Mouse (Mus musculus): ENCODE data around the gene Heatr5b. TPM values are rescaled to one million over a fixed set of nuclear protein-coding genes. Genes with fewer than 3 reads are reported as not detected.
A peak's percentile ranks its signal among the peaks of the same experiment; 100 is the strongest.

Heatr5b gene
- total RNA-seq, 2 experiments from 2014 or later, result 37.3 to 38.3 TPM

DNA sequence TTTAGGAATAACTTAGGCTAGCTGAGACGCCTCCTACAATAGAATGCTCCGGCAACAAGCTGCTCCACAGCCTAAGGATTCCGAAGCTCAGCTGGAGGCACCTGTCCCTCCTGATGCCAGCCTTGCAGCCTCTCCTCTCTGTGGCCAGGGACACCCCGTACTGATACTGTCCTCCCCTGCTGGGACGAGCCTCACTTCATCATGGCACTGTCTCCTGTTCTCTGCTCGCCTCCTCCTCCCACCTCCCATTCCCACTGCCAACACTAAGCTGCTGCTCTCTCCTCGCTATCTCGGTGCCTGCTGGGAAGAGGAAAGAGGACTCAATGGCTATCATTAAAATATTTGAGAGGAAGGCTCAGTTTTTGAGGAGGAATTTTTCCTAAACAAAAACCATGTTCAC, 67.6 kb downstream of the Heatr5b start:
- DNase-seq, result no peak

DNA sequence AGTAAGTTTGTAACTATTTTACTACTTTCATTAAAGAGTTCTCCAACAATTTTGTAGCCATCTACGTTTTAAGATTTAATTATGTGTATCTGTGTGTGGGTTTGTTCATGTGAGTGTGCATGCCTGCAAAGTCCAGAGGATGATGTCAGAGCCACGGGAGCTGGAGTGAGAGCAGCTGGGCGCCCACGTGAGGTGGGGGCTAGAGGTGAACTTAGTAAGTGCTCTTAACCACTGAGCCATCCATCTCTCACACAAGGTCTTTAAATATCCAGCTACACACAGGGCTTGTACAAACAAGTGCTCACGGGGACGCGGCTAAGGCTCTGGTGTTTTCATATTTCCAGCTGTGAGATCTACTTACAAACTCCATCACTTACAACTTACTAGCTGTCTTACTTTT, 69.1 kb downstream of the Heatr5b start:
- no peak for DNase-seq

DNA sequence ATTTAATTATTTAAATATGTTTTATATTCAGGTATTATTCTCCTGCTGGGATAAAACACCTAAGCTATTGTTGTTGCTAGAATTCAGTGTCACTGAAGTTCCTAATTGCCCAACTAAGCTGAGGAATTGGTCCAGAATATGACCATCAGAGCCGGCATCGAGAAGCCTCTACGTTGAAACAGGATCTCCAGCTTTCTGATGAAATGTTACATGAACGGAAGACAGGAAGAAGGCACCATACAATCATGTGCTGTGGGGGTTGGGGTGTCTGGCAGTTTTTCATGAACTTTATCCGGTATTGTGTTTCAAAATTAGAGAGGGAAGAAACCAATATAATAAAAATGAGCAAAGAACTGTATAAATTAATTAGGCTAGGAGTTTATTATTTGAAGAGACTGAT, 71.9 kb downstream of the Heatr5b start:
- DNase-seq, result no peak

DNA sequence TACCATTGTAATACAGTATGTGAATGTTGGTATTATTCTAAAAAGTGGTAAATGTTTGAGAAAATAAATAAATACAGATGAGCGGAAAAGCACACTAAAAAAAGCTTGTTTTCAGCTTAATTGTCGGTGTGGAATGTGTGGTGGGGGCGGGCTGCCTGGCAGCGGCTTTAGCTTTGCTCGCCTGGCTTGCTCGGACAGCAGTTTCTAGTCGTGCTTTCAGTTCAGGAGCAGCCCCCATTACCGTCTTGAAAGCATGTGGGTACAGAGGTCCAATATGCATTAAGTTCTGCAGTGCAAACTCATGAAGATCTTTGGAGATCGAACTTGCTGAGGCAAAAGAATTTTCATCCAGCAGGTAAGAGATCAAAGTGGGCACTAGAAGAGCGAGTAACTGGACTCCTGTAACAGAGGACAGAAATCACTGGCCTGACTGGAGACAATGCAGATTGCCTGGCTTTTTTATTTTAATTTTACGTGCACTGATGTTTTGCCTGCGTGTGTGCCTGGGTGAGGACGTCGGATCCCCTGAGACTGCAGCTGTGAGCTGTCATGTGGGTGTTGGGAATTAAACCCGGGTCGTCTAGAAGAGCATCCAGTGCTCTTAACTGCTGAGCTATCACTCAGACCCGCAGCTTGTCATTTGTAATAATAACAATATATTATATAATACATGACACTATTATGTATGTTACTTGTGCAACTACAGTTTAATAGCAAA, 82.1 kb downstream of the Heatr5b start:
- no peak for DNase-seq

DNA sequence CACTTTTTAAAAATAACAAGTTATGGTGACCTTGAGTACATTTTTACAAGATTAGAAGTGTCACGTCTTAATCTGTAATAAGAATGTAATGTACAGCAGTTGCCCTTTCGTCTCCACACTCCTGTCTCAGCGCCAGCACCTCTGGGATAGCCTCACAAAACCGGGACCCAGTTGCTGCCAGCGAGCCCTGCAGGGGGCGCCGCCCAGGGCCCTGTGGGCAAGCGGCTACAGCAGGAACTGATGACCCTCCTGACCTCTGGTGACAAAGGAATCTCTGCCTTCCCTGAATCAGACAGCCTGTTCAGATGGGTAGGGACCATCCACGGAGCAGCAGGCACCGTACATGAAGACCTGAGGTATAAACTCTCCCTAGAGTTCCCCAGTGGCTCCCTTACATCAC, 83.1 kb downstream of the Heatr5b start:
- no peak for DNase-seq

DNA sequence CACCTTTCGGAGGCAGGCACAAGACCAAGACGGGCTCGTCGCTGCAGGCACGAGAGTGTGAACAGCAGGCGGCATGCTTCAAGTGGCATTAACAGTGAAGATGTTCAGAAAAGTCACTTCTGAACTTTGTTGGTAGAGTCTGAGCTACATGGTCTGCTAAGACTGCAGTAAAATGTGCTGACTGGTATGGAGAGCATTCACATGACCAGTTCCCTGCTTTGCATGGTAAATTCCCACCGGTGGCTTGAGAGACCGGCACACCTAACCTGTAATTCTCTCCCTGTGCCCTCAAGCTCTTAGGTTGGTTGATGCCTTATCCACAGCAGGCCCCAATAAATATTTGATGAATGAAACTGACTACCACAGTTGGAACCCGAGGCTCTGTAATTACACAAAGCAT, 86.7 kb downstream of the Heatr5b start:
- no peak for DNase-seq

DNA sequence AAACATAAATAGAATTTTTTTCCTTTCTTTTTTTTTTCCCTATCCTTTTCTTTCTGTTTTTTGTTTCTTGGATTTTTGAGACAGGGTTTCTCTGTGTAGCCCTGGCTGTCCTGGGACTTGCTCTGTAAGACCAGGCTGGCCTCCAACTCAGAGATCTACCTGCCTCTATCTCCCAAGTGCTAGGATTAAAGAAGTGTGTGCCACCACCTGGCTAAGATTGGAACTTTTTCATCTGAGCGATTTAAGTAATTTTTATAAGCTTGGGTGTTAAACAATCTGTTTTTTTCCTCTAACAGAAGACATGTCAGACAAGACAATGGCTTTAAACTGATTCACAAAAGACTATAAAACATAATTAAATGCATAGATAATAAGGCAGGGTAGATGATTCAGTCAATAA, 96.7 kb downstream of the Heatr5b start:
- DNase-seq, result no peak

DNA sequence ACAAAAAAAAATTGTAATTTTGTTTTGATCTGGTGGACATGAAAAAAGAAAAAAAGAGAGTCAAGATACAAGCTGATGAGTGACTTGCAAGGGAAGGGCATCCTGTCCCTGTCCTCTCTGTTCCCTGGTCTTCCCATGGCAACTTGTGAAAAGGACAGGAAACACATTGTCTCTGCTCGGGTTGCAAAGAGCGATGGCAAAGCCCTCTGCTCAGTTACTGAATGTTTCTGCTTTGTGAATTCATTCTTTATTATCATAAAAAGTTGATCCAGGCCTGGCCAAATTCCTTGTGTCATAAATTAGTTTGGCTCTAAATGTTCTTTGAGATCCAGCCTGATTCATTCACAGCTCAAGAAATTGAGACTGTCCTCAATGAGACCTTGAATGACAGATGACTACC, 97.4 kb downstream of the Heatr5b start:
- no peak for DNase-seq

DNA sequence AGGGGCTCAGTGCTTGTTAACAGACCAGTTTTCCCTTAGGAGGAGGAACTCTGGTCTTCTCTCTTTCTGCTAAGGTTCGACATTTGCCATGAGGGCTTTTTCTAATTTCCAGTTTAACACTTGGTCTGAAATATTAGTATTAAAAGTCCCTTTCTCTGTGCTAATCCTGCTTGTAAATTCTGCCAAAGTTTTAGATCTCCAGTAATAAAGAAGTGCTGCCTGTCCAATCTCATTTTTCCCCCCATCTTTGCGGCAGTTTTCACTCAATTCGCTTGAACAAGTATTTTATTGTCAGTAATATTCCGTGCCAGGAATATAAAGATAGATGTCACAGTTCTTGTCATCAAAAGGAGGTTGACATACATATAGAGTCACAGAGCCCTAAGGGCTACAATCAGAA, 98.1 kb downstream of the Heatr5b start, which contains the start of gene Strn:
Gene Strn, minus strand, starts transcription at position 101 of the 400 bp plus-strand sequence.
- DNase-seq, result no peak

DNA sequence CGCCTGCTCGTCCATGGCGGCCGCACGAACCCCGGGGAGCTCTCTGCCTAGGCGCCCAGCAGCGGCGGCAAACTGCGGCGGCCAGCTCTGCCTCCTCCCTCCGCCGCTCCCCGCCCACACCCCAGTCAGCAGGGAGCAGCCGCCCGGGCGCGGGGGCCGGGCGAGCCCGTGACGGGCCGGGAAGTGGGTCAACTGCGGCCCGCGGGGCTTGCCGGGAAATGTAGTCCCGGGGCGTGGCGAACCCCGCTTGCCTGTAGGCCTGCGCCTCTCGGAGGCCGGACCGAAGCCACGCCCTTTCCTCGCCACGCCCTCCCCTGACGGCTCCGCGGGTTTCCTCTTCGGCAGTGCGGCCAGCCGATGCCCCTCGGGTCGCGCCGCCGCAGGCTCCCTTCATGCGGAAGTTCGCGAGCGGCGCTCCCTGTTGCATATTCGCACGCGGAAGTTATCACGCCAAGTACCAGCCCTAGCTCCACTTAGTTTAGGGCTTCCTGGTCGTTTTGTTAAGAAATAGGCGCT, 98.6 kb downstream of the Heatr5b start:
- DNase-seq, result peak; percentile 100

DNA sequence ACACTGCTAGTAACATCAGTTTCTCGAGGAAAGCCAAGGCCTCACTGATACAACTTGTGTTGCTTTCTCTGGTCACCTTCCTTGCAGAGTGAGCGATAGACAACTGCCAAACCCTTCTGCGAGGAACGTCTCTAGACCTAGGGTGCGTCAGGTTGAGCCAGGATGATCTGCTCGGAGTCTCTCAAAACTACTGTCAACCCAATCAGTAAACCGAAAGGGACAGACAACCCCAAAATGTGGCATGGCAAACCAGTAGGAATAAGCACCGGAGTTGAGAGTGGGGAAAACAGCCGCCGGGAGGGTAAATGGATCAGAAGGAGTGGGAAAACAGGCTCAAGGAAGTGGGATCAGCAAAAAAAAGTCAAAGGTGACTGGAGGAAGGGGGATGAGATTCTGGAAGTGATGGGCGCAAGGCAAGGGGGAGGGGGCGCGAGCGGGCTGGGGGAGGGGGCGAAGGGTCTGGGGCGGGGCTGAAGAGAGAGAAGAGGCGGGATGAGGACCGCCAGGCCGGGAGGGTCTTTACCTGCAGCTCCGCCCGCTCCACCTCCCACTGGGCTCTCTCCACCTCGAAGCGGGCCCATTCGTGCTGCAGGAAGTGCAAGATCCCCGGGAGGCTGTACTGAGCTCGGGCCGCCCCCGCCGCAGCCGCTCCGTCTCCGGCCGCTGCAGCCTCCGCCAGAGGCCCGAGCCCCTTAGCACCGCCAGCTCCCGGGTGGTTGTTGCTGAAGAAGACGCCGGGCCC, 99.3 kb downstream of the Heatr5b start:
- peak in 1 of 2 experiments; percentile 17 for DNase-seq

DNA sequence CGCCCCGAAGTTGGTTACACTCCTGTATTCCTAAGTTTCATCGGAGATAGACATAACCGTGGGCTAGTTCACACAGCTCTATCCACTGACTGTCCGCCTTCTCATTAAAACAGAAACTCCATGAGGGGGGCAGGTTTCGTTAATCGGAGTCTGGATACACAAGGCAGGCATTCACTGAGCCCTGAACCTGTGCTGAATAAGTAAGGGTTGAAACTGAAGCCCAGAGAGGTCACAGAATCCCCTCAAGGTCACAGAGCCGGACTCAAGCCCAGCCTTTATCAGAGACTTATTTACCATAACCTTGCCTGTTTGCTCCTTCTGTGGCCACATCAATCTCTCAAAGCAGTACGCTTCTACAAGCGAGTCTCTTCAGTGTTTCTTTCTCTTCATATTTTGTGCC, 100.4 kb downstream of the Heatr5b start:
- DNase-seq, result peak in 1 of 2 experiments; percentile 25

DNA sequence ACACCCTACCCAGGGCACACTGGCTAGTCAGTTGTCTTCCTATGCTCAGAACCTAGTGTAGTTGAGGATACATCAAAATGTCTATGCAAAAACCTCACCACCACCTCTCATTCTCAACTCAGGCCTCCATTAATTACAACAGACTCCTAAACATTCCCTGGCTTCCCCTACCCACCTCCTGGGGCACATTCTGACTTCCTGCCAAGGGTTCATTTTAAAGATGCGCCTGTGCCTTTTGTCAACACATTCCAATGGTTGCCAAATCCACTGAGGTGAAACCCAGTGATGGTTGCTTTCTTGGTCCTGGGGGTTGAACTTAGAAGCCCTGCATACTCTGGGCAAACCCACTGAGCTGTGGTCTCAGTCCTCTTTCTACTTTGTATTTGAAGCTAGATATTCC, 103.1 kb downstream of the Heatr5b start:
- no peak for DNase-seq

DNA sequence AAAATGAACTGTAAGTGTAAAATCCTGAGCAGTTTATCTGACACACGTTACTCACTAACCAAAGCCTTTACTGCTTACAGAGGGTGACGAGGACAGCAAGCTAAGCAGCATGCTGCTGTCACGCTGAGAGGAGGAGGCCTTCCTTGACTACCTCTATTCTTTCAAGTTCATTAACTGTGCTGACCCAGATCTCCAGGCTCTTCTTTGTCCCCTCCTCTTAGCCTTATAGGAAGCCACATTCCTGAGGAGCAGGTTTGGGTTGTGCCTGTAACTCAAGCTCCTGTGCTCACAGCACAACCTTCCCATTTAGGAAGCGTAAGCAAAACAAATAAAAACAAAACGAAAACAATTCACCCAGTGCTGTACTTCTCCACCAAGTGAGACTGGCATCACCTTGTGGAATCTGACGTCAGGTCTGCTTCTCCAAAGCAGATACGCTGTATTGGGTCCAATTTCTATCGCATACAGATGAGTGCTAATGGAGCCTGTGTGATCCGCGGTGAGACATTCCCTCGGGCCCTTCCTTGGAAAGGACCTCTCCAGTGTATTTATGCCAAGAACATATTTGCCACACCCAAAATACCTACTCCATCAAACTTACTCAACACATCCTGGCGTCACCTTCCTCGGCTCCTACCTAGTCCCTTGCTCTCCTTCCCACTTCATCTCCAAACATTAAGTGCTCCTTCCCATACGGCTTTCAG, 108.3 kb downstream of the Heatr5b start:
- no peak for DNase-seq

DNA sequence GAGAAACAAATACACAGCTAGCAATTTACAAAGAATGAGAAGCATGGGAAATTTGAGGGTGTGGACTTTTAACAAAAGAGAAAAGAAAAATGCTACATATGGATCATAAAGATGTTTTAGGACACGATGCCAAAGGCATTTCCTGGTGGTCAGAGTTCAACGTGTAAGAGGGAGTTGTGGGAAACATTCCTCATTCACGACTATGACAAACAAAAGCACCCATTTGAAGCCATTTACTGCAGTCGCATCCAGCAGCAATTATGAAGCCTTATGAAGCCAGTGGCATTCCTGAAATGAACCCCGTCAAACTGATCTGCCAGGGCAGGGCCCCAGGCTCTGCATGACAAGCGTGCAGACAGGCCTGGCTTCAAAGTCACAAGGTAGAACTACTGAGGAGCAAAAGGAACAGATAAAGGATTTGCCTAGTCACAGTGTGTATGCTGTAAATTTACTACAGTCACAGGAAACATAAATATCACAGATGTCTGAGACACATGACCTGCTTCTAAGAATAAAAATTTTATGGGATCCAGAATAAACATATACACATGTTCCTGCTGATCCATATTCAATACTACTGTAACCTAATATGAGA, 110.6 kb downstream of the Heatr5b start:
- DNase-seq, result no peak

DNA sequence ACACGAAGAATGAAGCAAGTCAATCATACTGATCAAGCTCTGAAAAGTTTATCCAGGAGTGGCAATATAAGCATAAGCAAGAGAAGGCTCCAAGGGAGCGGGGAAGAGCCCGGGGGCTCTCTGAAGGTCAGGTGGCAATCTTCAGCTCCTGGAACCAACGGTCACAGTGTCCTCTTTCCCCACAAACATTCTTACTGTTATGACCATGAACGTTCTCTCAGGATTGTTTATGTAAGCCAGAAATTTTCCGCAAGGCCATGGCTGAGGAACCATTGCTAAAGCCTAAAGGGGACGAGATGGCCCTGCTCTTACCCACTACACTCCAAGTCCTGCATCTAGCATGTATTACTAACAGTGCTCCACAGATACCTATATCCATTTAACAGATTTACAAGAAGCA, 113.5 kb downstream of the Heatr5b start:
- no peak for DNase-seq

DNA sequence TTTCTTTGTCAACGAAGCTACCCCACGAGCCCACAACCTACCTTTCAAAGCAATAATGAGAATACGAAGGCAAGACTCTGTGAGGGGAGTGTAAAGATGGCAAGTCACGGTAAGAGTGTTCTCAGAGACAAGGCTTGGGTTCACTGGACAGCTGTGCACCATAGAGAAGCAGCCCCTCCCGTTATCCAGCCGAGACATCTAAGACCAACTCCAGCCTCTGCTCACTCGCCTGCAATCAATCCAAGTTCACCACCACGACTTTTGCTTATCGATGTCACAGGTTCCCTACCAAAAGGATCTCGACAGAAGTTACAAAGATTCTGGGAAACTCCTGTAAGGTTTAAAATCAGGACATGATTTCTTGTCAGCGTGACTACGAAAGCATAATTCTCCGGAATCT, 116.1 kb downstream of the Heatr5b start:
- no peak for DNase-seq

DNA sequence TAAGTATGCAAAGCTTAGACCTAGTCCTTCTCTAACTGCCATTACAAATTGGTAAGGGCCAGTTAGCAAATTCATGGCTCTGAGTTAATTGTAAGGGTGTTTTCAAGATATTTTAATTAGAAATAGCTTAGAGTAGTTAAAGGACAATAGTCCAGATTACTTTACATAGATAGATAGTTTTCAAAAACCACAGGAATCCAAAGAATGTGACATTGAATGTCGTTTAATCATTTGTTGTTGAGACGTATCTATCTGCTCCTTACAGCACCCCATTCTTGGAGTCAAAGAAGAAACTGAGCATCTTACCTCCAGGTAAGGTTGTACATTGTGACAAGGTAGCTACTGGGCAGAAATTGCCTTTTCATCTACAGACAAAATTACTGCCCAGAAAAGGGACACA, 124.9 kb downstream of the Heatr5b start:
- DNase-seq, result no peak

DNA sequence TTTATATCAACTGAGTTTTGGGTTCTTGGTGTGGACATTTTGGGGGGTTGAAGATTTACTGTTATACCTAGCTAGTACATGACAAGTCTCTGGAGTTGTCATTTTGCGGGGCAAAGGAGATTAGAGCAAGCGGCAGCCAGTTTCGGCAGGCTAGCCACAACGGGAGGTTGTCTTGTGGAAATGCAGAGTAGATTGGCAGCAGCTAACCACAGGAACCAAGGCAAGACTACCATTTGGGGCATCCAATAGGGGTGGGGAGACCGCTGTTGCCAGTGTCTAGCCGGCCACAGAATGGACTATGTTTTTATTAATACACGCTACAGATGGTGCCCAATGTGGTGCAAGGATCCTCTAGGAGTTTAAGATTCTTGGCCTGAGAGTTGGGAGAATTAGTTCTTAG, 126.7 kb downstream of the Heatr5b start:
- DNase-seq, result no peak

DNA sequence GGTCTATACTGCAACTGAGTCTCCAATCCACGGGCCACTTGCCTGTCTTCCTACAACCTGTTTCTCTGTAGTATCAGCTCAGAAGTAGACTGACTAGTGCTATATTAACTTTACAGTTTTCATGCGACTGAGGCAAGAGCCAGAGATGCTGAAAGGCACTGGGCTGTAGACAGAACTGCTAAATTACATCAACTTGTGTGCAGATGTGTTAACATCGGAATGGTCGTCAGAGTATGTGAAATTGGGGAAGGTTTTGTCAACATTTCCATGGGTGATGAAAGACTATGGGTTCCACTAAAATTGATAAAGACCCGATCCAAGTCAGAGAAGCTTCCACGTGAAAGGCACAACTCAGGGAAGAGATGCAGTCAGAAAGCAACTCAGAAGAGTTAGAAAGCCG, 132.2 kb downstream of the Heatr5b start:
- no peak for DNase-seq
